Mouse (Mus musculus) lung, embryonic 16.5 days (tissue): ENCODE data around the gene Dusp1. TPM values are rescaled to one million over a fixed set of nuclear protein-coding genes. Genes with fewer than 3 reads are reported as not detected.
A peak's percentile ranks its signal among the peaks of the same experiment; 100 is the strongest.

Experiments
- ATAC-seq: fragments of 200-750 bp; cut with Nextera tagmentation; 2 replicates; pipeline ENCODE4 v1.8.0; 2017; ENCODE audit warnings: low read depth, mild to moderate bottlenecking, moderate library complexity
- H3K27ac ChIP-seq: fragments of 300-500 bp; sonication (generic); 2 replicates; pipeline ENCODE4 v1.5.1; 2014; ENCODE audit warnings: mild to moderate bottlenecking, control low read depth, low read length
- H3K27me3 ChIP-seq: fragments of 300-500 bp; sonication (generic); 2 replicates; pipeline ENCODE4 v1.6.1; 2014; ENCODE audit warnings: low read depth, low read length, mixed read lengths; ENCODE audit not compliant: control insufficient read depth, insufficient read depth
- H3K36me3 ChIP-seq: fragments of 300-500 bp; sonication (generic); 2 replicates; pipeline ENCODE4 v1.6.1; 2014; ENCODE audit warnings: low read length; ENCODE audit not compliant: control insufficient read depth, insufficient read depth
- H3K4me1 ChIP-seq: fragments of 300-500 bp; sonication (generic); replicated peaks from 2 replicates; pipeline ENCODE4 v1.6.1; 2014; ENCODE audit warnings: low read length, mixed read lengths; ENCODE audit not compliant: control insufficient read depth, insufficient read depth
- H3K4me2 ChIP-seq: fragments of 300-500 bp; sonication (generic); 2 replicates; pipeline ENCODE4 v1.6.1; 2014; ENCODE audit warnings: low read depth, low read length, control low read depth
- H3K4me3 ChIP-seq: fragments of 300-500 bp; sonication (generic); 2 replicates; pipeline ENCODE4 v1.5.1; 2014; ENCODE audit warnings: mild to moderate bottlenecking, low read length, control low read depth
- H3K9ac ChIP-seq: fragments of 300-500 bp; sonication (generic); 2 replicates; pipeline ENCODE4 v1.6.1; 2014; ENCODE audit warnings: low read length, control low read depth
- H3K9me3 ChIP-seq: fragments of 300-500 bp; sonication (generic); 2 replicates; pipeline ENCODE4 v1.6.1; 2016; ENCODE audit warnings: low read length; ENCODE audit not compliant: control insufficient read depth
- WGBS: fragments of 180-500 bp; shearing (Covaris S2); extraction: QIAGEN DNeasy Blood & Tissue Kit; methylation state at CpG from one replicate; pipeline ENCODE4 v1.1.7; 2014; 5-methylcytosine and 5-hydroxymethylcytosine counted together
- microRNA-seq: library from miRNA; unstranded; fragments of <30 nt; microRNA quantifications from one replicate; pipeline ENCODE4, GENCODE M21; 2016
- polyA plus RNA-seq: library from polyadenylated mRNA; unstranded; fragments of >200 nt; fragmentation: Nextera tagmentation; extraction: Ambion mirVana; gene quantifications from 2 replicates; pipeline ENCODE4 v1.2.1, GENCODE M21; 2015

The Dusp1 gene
- polyA plus RNA-seq, 1 experiment from 2014 or later, result 28.4 TPM

GRCm38 (mm10) chr17:26463984-26464383, 97.9 kb downstream of the Dusp1 start:
- Histone ChIP-seq H3K4me3 (no peak overlapping the region), H3K9ac (no peak overlapping the region), H3K27me3 (no peaks in the 10 kb centered on the region), H3K27ac (no peak overlapping the region), H3K4me2 (no peak overlapping the region), H3K9me3 (no peaks in the 10 kb centered on the region), H3K4me1 (peaks cover 3% of the 10 kb centered on the region), H3K36me3 (no peaks in the 10 kb centered on the region)
- no peak for ATAC-seq
- 22% methylated on average over 4 of the region's 4 CpGs for WGBS

DNA sequence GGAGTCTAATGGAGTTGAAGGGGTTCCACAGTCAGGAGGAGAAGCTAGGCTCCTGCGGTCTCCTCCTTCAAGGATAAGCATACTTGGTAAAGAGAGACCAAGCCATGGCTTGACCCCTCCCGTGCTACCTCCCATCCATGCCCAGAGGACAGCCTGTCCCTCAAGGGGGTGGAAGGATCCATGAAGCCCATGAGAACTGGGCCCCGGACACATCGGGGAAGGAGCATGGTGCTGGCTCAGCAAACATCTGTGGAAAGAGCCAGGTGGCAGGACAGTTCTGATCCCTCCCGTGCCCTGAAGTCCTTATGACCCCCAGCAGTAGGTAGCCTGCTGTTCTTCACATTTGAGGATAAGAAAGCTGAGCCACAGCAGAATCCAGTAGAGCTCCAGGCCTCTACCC, 98.5 kb downstream of the Dusp1 start:
- 82% methylated on average over 5 of the region's 5 CpGs for WGBS

GRCm38 (mm10) chr17:26462634-26463170, 99.2 kb downstream of the Dusp1 start:
- no peaks in the 10 kb centered on the region for H3K27me3 ChIP-seq
- WGBS, result 21% methylated on average over 12 of the region's 12 CpGs
- no peak for ATAC-seq
- H3K4me3 ChIP-seq, result no peak overlapping the region
- no peak overlapping the region for H3K9ac ChIP-seq
- peaks cover 4% of the 10 kb centered on the region for H3K4me1 ChIP-seq
- no peak overlapping the region for H3K27ac ChIP-seq
- no peaks in the 10 kb centered on the region for H3K36me3 ChIP-seq
- H3K4me2 ChIP-seq, result no peak overlapping the region
- no peaks in the 10 kb centered on the region for H3K9me3 ChIP-seq

More for the DNA sequence above, 98.5 kb downstream of the Dusp1 start:
- Histone ChIP-seq H3K4me1 (peaks cover 3% of the 10 kb centered on the region), H3K27me3 (no peaks in the 10 kb centered on the region), H3K36me3 (no peaks in the 10 kb centered on the region), H3K27ac (no peak overlapping the region), H3K4me3 (no peak overlapping the region), H3K9ac (no peak overlapping the region), H3K9me3 (no peaks in the 10 kb centered on the region), H3K4me2 (no peak overlapping the region)
- ATAC-seq, result no peak

- no peak overlapping the region for H3K4me2 ChIP-seq
- WGBS, result 41% methylated on average over 7 of the region's 7 CpGs
- ATAC-seq, result peak; percentile 37; the same call in 1 of the 2 replicates
- H3K9ac ChIP-seq, result no peak overlapping the region
- H3K27me3 ChIP-seq, result no peaks in the 10 kb centered on the region
- H3K4me3 ChIP-seq, result no peak overlapping the region
- no peaks in the 10 kb centered on the region for H3K36me3 ChIP-seq
- H3K27ac ChIP-seq, result no peak overlapping the region
- H3K9me3 ChIP-seq, result no peaks in the 10 kb centered on the region
- peaks cover 6% of the 10 kb centered on the region; the same call in 1 of the 2 replicates for H3K4me1 ChIP-seq
These were observed 103.9 kb downstream of the Dusp1 start for GRCm38 (mm10) chr17:26458049-26458448.

GRCm38 (mm10) chr17:26457506-26457905, 104.4 kb downstream of the Dusp1 start:
- Histone ChIP-seq H3K36me3 (no peaks in the 10 kb centered on the region), H3K27me3 (no peaks in the 10 kb centered on the region), H3K9ac (no peak overlapping the region), H3K9me3 (no peaks in the 10 kb centered on the region), H3K27ac (no peak overlapping the region), H3K4me3 (no peak overlapping the region), H3K4me2 (no peak overlapping the region), H3K4me1 (peaks cover 6% of the 10 kb centered on the region; the same call in 1 of the 2 replicates)
- peak; percentile 49; the same call in 1 of the 2 replicates for ATAC-seq

Small RNA genes lying within 50 kb of the gene (microRNA-seq; reads per million reads assigned to microRNA genes)
- not detected for gene Gm22420

Other genes with a start within 250 kb of the Dusp1 start
- 1.8 and 2.3 TPM in 2 replicates for gene Neurl1b, start 147.3 kb downstream of the Dusp1 start, polyA plus RNA-seq
- 84.3 and 94.6 TPM in 2 replicates for gene Ergic1, start 639 bp downstream of the Dusp1 start, polyA plus RNA-seq
- gene Atp6v0e, start 101.1 kb upstream of the Dusp1 start, polyA plus RNA-seq, result 186 and 203 TPM in 2 replicates
- 8.9 and 11.6 TPM in 2 replicates for gene Crebrf, start 153.5 kb upstream of the Dusp1 start, polyA plus RNA-seq
- 45.2 and 47.7 TPM in 2 replicates for gene Bnip1, start 218.9 kb upstream of the Dusp1 start, polyA plus RNA-seq